Mouse (Mus musculus) mouse embryonic stem cell (cell line): ENCODE data around the gene Phgdh.

Experiments used
- in situ Hi-C, 2 experiments: fragments of 300-500 bp; cut with MboI; formaldehyde crosslinking; loops; 1 replicate in 1 of 2; 3 replicates in 1 of 2; pipeline ENCODE4 v1.14.3; 2019 to 2020; ENCODE audit warnings: low sequenced_read_pairs in 2 of 2, low pct_unique_long_range_greater_than_20kb in 1 of 2, mixed read lengths in 1 of 2; ENCODE audit not compliant: unreplicated experiment in 1 of 2

The Phgdh gene

GRCm38 (mm10) chr3:98313294-98314155 lies 26.3 kb downstream of the Phgdh start:
- in situ Hi-C loops = no loop called here

- in situ Hi-C loops = no loop called here
These were observed 26.9 kb downstream of the Phgdh start for GRCm38 (mm10) chr3:98312867-98313266.

GRCm38 (mm10) chr3:98310456-98310855 lies 29.3 kb downstream of the Phgdh start:
- in situ Hi-C loops = no loop called here

- in situ Hi-C loops = no loop called here
These were observed 31.2 kb downstream of the Phgdh start for GRCm38 (mm10) chr3:98308606-98309005.

GRCm38 (mm10) chr3:98301761-98302160 lies 38.0 kb downstream of the Phgdh start:
- in situ Hi-C loops = no loop called here

- in situ Hi-C loops = no loop called here
These were observed 39.5 kb downstream of the Phgdh start for GRCm38 (mm10) chr3:98300266-98300665.

GRCm38 (mm10) chr3:98299391-98300100 lies 40.2 kb downstream of the Phgdh start:
- in situ Hi-C loops = no loop called here

GRCm38 (mm10) chr3:98295965-98296364 lies 43.8 kb downstream of the Phgdh start:
- in situ Hi-C loops = no loop called here

GRCm38 (mm10) chr3:98291044-98291443 lies 48.7 kb downstream of the Phgdh start:
- in situ Hi-C loops = no loop called here

- in situ Hi-C loops = no loop called here
These were observed 56.6 kb downstream of the Phgdh start for GRCm38 (mm10) chr3:98283205-98283604.

- in situ Hi-C loops = no loop called here
These were observed 57.4 kb downstream of the Phgdh start for GRCm38 (mm10) chr3:98282422-98282821.

- in situ Hi-C loops = no loop called here
These were observed 58.7 kb downstream of the Phgdh start for GRCm38 (mm10) chr3:98280933-98281678.

GRCm38 (mm10) chr3:98280204-98280932 lies 59.4 kb downstream of the Phgdh start, which contains the start of gene Hmgcs2:
Gene Hmgcs2, plus strand, starts transcription at chr3:98280435.
- in situ Hi-C loops = no loop called here

GRCm38 (mm10) chr3:98279682-98280081 lies 60.1 kb downstream of the Phgdh start:
- in situ Hi-C loops = no loop called here

- in situ Hi-C loops = no loop called here
These were observed 66.0 kb downstream of the Phgdh start for GRCm38 (mm10) chr3:98273623-98274398.

GRCm38 (mm10) chr3:98267249-98267651 lies 72.5 kb downstream of the Phgdh start:
- in situ Hi-C loops = no loop called here
